Mouse (Mus musculus): ENCODE data around the gene Ptger1. TPM values are rescaled to one million over a fixed set of nuclear protein-coding genes. Genes with fewer than 3 reads are reported as not detected.
A peak's percentile ranks its signal among the peaks of the same experiment; 100 is the strongest.

Ptger1 gene
- polyA plus RNA-seq, 1 experiment from 2014 or later, result 0.96 TPM

GRCm38 (mm10) chr8:83660995-83661680, 5.3 kb upstream of the Ptger1 start:
- Histone ChIP-seq H3K36me3 (replicated peaks) (peaks cover 32% of the 10 kb centered on the region), H3K4me1 (peaks cover 36% of the 10 kb centered on the region)

GRCm38 (mm10) chr8:83662421-83662826, 4.1 kb upstream of the Ptger1 start:
- Histone ChIP-seq H3K4me3 (replicated peaks) (no peak overlapping the region), H3K36me3 (replicated peaks) (peaks cover 28% of the 10 kb centered on the region), H3K9ac (no peak overlapping the region), H3K27me3 (peaks cover 2% of the 10 kb centered on the region; the same call in 1 of the 2 replicates), H3K9me3 (no peaks in the 10 kb centered on the region), H3K4me2 (no peak overlapping the region), H3K27ac (0 out of 2 replicates have a peak overlapping the region, but pooled peaks have one; percentile 33), H3K4me1 (peaks cover 45% of the 10 kb centered on the region)
- whole genome bisulfite sequencing, result 13% methylated on average over 4 of the region's 4 CpGs
- peak; percentile 44; the same call in 1 of the 2 replicates for ATAC-seq (ENCODE audit: low FRiP score)

More at GRCm38 (mm10) chr8:83660995-83661680, 5.3 kb upstream of the Ptger1 start:
- 19% methylated on average over 22 of the region's 22 CpGs for WGBS
- Histone ChIP-seq H3K4me2 (peak overlapping the region; percentile 29), H3K27ac (0 out of 2 replicates have a peak overlapping the region, but pooled peaks have one; percentile 0), H3K27me3 (no peaks in the 10 kb centered on the region), H3K4me3 (replicated peaks) (no peak overlapping the region), H3K9me3 (no peaks in the 10 kb centered on the region), H3K9ac (peak overlapping the region; percentile 33; the same call in 1 of the 2 replicates)
- 0 out of 2 replicates have a peak, but pooled peaks have one; percentile 8 for ATAC-seq (ENCODE audit: low FRiP score)

GRCm38 (mm10) chr8:83664096-83664495, 2.4 kb upstream of the Ptger1 start:
- H3K4me1 ChIP-seq, result peaks cover 56% of the 10 kb centered on the region
- H3K27ac ChIP-seq, result no peak overlapping the region

GRCm38 (mm10) chr8:83664931-83665625, 1.4 kb upstream of the Ptger1 start:
- 34% methylated on average over 2 of the region's 2 CpGs for WGBS
- Histone ChIP-seq H3K36me3 (replicated peaks) (peaks cover 25% of the 10 kb centered on the region), H3K4me2 (no peak overlapping the region), H3K27ac (0 out of 2 replicates have a peak overlapping the region, but pooled peaks have one; percentile 25), H3K27me3 (peaks cover 12% of the 10 kb centered on the region), H3K9ac (no peak overlapping the region), H3K9me3 (no peaks in the 10 kb centered on the region), H3K4me1 (peaks cover 52% of the 10 kb centered on the region), H3K4me3 (replicated peaks) (no peak overlapping the region)
- no peak for ATAC-seq (ENCODE audit: low FRiP score)

More at GRCm38 (mm10) chr8:83664096-83664495, 2.4 kb upstream of the Ptger1 start:
- 90% methylated on average over 13 of the region's 13 CpGs for WGBS
- H3K36me3 ChIP-seq (replicated peaks), result peaks cover 21% of the 10 kb centered on the region
- H3K9me3 ChIP-seq, result no peaks in the 10 kb centered on the region
- no peak overlapping the region for H3K4me2 ChIP-seq
- no peak for ATAC-seq (ENCODE audit: low FRiP score)
- peaks cover 12% of the 10 kb centered on the region for H3K27me3 ChIP-seq
- no peak overlapping the region for H3K4me3 ChIP-seq (replicated peaks)
- no peak overlapping the region for H3K9ac ChIP-seq

GRCm38 (mm10) chr8:83666866-83667234, 372 bp downstream of the Ptger1 start:
- Histone ChIP-seq H3K36me3 (replicated peaks) (peaks cover 43% of the 10 kb centered on the region), H3K9me3 (no peaks in the 10 kb centered on the region), H3K9ac (no peak overlapping the region), H3K4me3 (replicated peaks) (no peak overlapping the region), H3K4me2 (no peak overlapping the region), H3K4me1 (peaks cover 34% of the 10 kb centered on the region), H3K27me3 (peaks cover 12% of the 10 kb centered on the region), H3K27ac (no peak overlapping the region)
- ATAC-seq (ENCODE audit: low FRiP score), result no peak
- 90% methylated on average over 3 of the region's 3 CpGs for WGBS

GRCm38 (mm10) chr8:83667526-83667925, 1.0 kb downstream of the Ptger1 start:
- no peak overlapping the region for H3K27ac ChIP-seq
- H3K4me1 ChIP-seq, result peaks cover 28% of the 10 kb centered on the region
- peak overlapping the region; percentile 70 for H3K4me2 ChIP-seq
- H3K27me3 ChIP-seq, result peaks cover 12% of the 10 kb centered on the region
- no peaks in the 10 kb centered on the region for H3K9me3 ChIP-seq
- 86% methylated on average over 10 of the region's 10 CpGs for WGBS
- no peak overlapping the region; the same call in 1 of the 2 replicates for H3K4me3 ChIP-seq (replicated peaks)
- H3K36me3 ChIP-seq (replicated peaks), result peaks cover 49% of the 10 kb centered on the region
- 0 out of 2 replicates have a peak overlapping the region, but pooled peaks have one; percentile 61 for H3K9ac ChIP-seq
- no peak for ATAC-seq (ENCODE audit: low FRiP score)

GRCm38 (mm10) chr8:83668010-83668916, 1.8 kb downstream of the Ptger1 start:
- Histone ChIP-seq H3K4me3 (replicated peaks) (peak overlapping the region; percentile 39), H3K4me2 (peak overlapping the region; percentile 70), H3K36me3 (replicated peaks) (peaks cover 49% of the 10 kb centered on the region), H3K9ac (peak overlapping the region; percentile 61), H3K9me3 (no peaks in the 10 kb centered on the region), H3K4me1 (peaks cover 24% of the 10 kb centered on the region), H3K27me3 (peaks cover 12% of the 10 kb centered on the region), H3K27ac (no peak overlapping the region)
- 27% methylated on average over 80 of the region's 80 CpGs for WGBS
- peak; percentile 57 for ATAC-seq (ENCODE audit: low FRiP score)

GRCm38 (mm10) chr8:83669013-83669412, 2.5 kb downstream of the Ptger1 start:
- no peak for ATAC-seq (ENCODE audit: low FRiP score)
- 72% methylated on average over 16 of the region's 16 CpGs for WGBS
- Histone ChIP-seq H3K9me3 (no peaks in the 10 kb centered on the region), H3K4me3 (replicated peaks) (no peak overlapping the region), H3K4me1 (peaks cover 24% of the 10 kb centered on the region), H3K4me2 (no peak overlapping the region), H3K9ac (no peak overlapping the region), H3K36me3 (replicated peaks) (peaks cover 50% of the 10 kb centered on the region), H3K27ac (no peak overlapping the region), H3K27me3 (peaks cover 12% of the 10 kb centered on the region)

GRCm38 (mm10) chr8:83672936-83673335, 6.5 kb downstream of the Ptger1 start:
- Histone ChIP-seq H3K9ac (no peak overlapping the region), H3K27ac (no peak overlapping the region), H3K4me2 (no peak overlapping the region), H3K36me3 (replicated peaks) (peaks cover 67% of the 10 kb centered on the region), H3K4me1 (peaks cover 10% of the 10 kb centered on the region), H3K4me3 (replicated peaks) (no peak overlapping the region), H3K27me3 (peaks cover 5% of the 10 kb centered on the region), H3K9me3 (no peaks in the 10 kb centered on the region)
- 69% methylated on average over 5 of the region's 5 CpGs for WGBS
- ATAC-seq (ENCODE audit: low FRiP score), result no peak

- H3K9me3 ChIP-seq, result no peaks in the 10 kb centered on the region
- WGBS, result 95% methylated on average over 5 of the region's 5 CpGs
- no peak for ATAC-seq (ENCODE audit: low FRiP score)
- H3K4me2 ChIP-seq, result no peak overlapping the region
- H3K36me3 ChIP-seq (replicated peaks), result peaks cover 82% of the 10 kb centered on the region
- H3K27me3 ChIP-seq, result no peaks in the 10 kb centered on the region
- no peaks in the 10 kb centered on the region for H3K4me1 ChIP-seq
- no peak overlapping the region for H3K4me3 ChIP-seq (replicated peaks)
- H3K9ac ChIP-seq, result no peak overlapping the region
- H3K27ac ChIP-seq, result no peak overlapping the region
Measured at GRCm38 (mm10) chr8:83674497-83674896, 8.0 kb downstream of the Ptger1 start.

- H3K36me3 ChIP-seq (replicated peaks), result peaks cover 81% of the 10 kb centered on the region
- WGBS, result 93% methylated on average over 12 of the region's 12 CpGs
- no peaks in the 10 kb centered on the region for H3K27me3 ChIP-seq
- no peak overlapping the region for H3K27ac ChIP-seq
- H3K4me2 ChIP-seq, result no peak overlapping the region
- H3K9me3 ChIP-seq, result no peaks in the 10 kb centered on the region
- no peak overlapping the region for H3K4me3 ChIP-seq (replicated peaks)
- ATAC-seq (ENCODE audit: low FRiP score), result no peak
- H3K4me1 ChIP-seq, result no peaks in the 10 kb centered on the region
- no peak overlapping the region for H3K9ac ChIP-seq
Measured at GRCm38 (mm10) chr8:83679866-83680265, 13.4 kb downstream of the Ptger1 start.

- WGBS, result 88% methylated on average over 5 of the region's 5 CpGs
- H3K9ac ChIP-seq, result no peak overlapping the region
- H3K27me3 ChIP-seq, result no peaks in the 10 kb centered on the region
- H3K27ac ChIP-seq, result peak overlapping the region; percentile 31; the same call in 1 of the 2 replicates
- H3K36me3 ChIP-seq (replicated peaks), result peaks cover 88% of the 10 kb centered on the region
- no peak overlapping the region for H3K4me3 ChIP-seq (replicated peaks)
- H3K9me3 ChIP-seq, result no peaks in the 10 kb centered on the region
- H3K4me2 ChIP-seq, result no peak overlapping the region
- no peak for ATAC-seq (ENCODE audit: low FRiP score)
- no peaks in the 10 kb centered on the region for H3K4me1 ChIP-seq
Measured at GRCm38 (mm10) chr8:83680603-83681002, 14.1 kb downstream of the Ptger1 start.

Data from forebrain, embryonic 12.5 days (tissue).